Mouse (Mus musculus): ENCODE data around the gene Rhbg. TPM values are rescaled to one million over a fixed set of nuclear protein-coding genes. Genes with fewer than 3 reads are reported as not detected.

Gene Rhbg
- polyA plus RNA-seq, 1 experiment from 2014 or later = 0.67 TPM

Small RNAs within 50 kb of the gene (microRNA-seq; reads per million reads assigned to microRNA genes)
- not detected for gene Gm25641
- gene Mir3093 = 25.0 reads per million, percentile 37 among the genes with 10 or more reads in this experiment
- not detected for gene Mir9-1

Other genes with a start within 250 kb of the Rhbg start
- 0.36 and 0.40 TPM in 2 replicates for gene Hapln2, start 227.1 kb downstream of the Rhbg start, polyA plus RNA-seq (2015; fragmentation: Nextera tagmentation; extraction: Ambion mirVana)
- 29.5 and 30.3 TPM in 2 replicates for gene Gpatch4, start 211.6 kb downstream of the Rhbg start, polyA plus RNA-seq (2015; fragmentation: Nextera tagmentation; extraction: Ambion mirVana)
- gene Naxe, start 196.2 kb downstream of the Rhbg start, polyA plus RNA-seq (2015; fragmentation: Nextera tagmentation; extraction: Ambion mirVana) = 169 and 175 TPM in 2 replicates
- gene Ttc24, start 176.4 kb downstream of the Rhbg start, polyA plus RNA-seq (2015; fragmentation: Nextera tagmentation; extraction: Ambion mirVana) = not detected in 2 replicates
- gene Iqgap3, start 172.7 kb downstream of the Rhbg start, polyA plus RNA-seq (2015; fragmentation: Nextera tagmentation; extraction: Ambion mirVana) = 3.0 and 3.8 TPM in 2 replicates
- 15.9 and 19.4 TPM in 2 replicates for gene Mef2d, start 112.3 kb downstream of the Rhbg start, polyA plus RNA-seq (2015; fragmentation: Nextera tagmentation; extraction: Ambion mirVana)
- gene Gm38392, start 32.5 kb upstream of the Rhbg start, polyA plus RNA-seq (2015; fragmentation: Nextera tagmentation; extraction: Ambion mirVana) = 0.23 and 0.33 TPM in 2 replicates
- gene Tsacc, start 42.3 kb upstream of the Rhbg start, polyA plus RNA-seq (2015; fragmentation: Nextera tagmentation; extraction: Ambion mirVana) = 8.5 and 12.5 TPM in 2 replicates
- 496 and 532 TPM in 2 replicates for gene Cct3, start 42.4 kb upstream of the Rhbg start, polyA plus RNA-seq (2015; fragmentation: Nextera tagmentation; extraction: Ambion mirVana)
- 99.6 and 112 TPM in 2 replicates for gene Glmp, start 70.3 kb upstream of the Rhbg start, polyA plus RNA-seq (2015; fragmentation: Nextera tagmentation; extraction: Ambion mirVana)
- gene Tmem79, start 81.4 kb upstream of the Rhbg start, polyA plus RNA-seq (2015; fragmentation: Nextera tagmentation; extraction: Ambion mirVana) = 1.5 and 1.7 TPM in 2 replicates
- gene Smg5, start 81.6 kb upstream of the Rhbg start, polyA plus RNA-seq (2015; fragmentation: Nextera tagmentation; extraction: Ambion mirVana) = 57.2 and 66.1 TPM in 2 replicates
- gene Paqr6, start 109.9 kb upstream of the Rhbg start, polyA plus RNA-seq (2015; fragmentation: Nextera tagmentation; extraction: Ambion mirVana) = 3.4 and 5.3 TPM in 2 replicates
- not detected in 2 replicates for gene Bglap3, start 118.0 kb upstream of the Rhbg start, polyA plus RNA-seq (2015; fragmentation: Nextera tagmentation; extraction: Ambion mirVana)
- not detected in 2 replicates for gene Bglap2, start 124.0 kb upstream of the Rhbg start, polyA plus RNA-seq (2015; fragmentation: Nextera tagmentation; extraction: Ambion mirVana)
- not detected in 2 replicates for gene Bglap, start 129.8 kb upstream of the Rhbg start, polyA plus RNA-seq (2015; fragmentation: Nextera tagmentation; extraction: Ambion mirVana)
- 31.6 and 33.5 TPM in 2 replicates for gene Pmf1, start 155.6 kb upstream of the Rhbg start, polyA plus RNA-seq (2015; fragmentation: Nextera tagmentation; extraction: Ambion mirVana)
- 30.4 and 31.1 TPM in 2 replicates for gene Slc25a44, start 170.4 kb upstream of the Rhbg start, polyA plus RNA-seq (2015; fragmentation: Nextera tagmentation; extraction: Ambion mirVana)
- gene Sema4a, start 206.5 kb upstream of the Rhbg start, polyA plus RNA-seq (2015; fragmentation: Nextera tagmentation; extraction: Ambion mirVana) = 19.7 and 21.8 TPM in 2 replicates